Mouse (Mus musculus) lung, postnatal 0 days (tissue): ENCODE results near the gene Zbtb25. TPM values are rescaled to one million over a fixed set of nuclear protein-coding genes. Genes with fewer than 3 reads are reported as not detected.
A peak's percentile ranks its signal among the peaks of the same experiment; 100 is the strongest.

Experiments used
- ATAC-seq: fragments of 200-750 bp; cut with Nextera tagmentation; 2 replicates; pipeline ENCODE4 v1.8.0; 2017; ENCODE audit warnings: moderate library complexity
- DNase-seq: peaks from one replicate; pipeline ENCODE4 v3.0.0-alpha.2; 2016; ENCODE audit warnings: low spot score
- H3K27ac ChIP-seq: fragments of 300-500 bp; sonication (generic); 2 replicates; pipeline ENCODE4 v1.5.1; 2014; ENCODE audit warnings: antibody characterized with exemption, mild to moderate bottlenecking, low read length, mixed read lengths
- H3K27me3 ChIP-seq: fragments of 300-500 bp; sonication (generic); replicated peaks from 2 replicates; pipeline ENCODE4 v1.6.1; 2014; ENCODE audit warnings: low read length, mixed read lengths; ENCODE audit not compliant: insufficient read depth
- H3K36me3 ChIP-seq: fragments of 300-500 bp; sonication (generic); 2 replicates; pipeline ENCODE4 v1.6.1; 2014; ENCODE audit warnings: low read length, mixed read lengths; ENCODE audit not compliant: insufficient read depth
- H3K4me1 ChIP-seq: fragments of 300-500 bp; sonication (generic); 2 replicates; pipeline ENCODE4 v1.6.1; 2014; ENCODE audit warnings: antibody characterized with exemption, low read depth, low read length, mixed read lengths; ENCODE audit not compliant: insufficient read depth
- H3K4me2 ChIP-seq: fragments of 300-500 bp; sonication (generic); replicated peaks from 2 replicates; pipeline ENCODE4 v1.6.1; 2014; ENCODE audit warnings: low read depth, mild to moderate bottlenecking, low read length, moderate library complexity, mixed read lengths
- H3K4me3 ChIP-seq: fragments of 300-500 bp; sonication (generic); 2 replicates; pipeline ENCODE4 v1.5.1; 2014; ENCODE audit warnings: low read depth, low read length
- H3K9ac ChIP-seq: fragments of 300-500 bp; sonication (generic); replicated peaks from 2 replicates; pipeline ENCODE4 v1.6.1; 2014; ENCODE audit warnings: low read depth, mild to moderate bottlenecking
- H3K9me3 ChIP-seq: fragments of 300-500 bp; sonication (generic); 2 replicates; pipeline ENCODE4 v1.6.1; 2016; ENCODE audit warnings: low read length, mixed read lengths
- CTCF ChIP-seq: IDR thresholded peaks from 2 replicates; pipeline ENCODE4 v1.5.1; 2016; ENCODE audit warnings: antibody characterized with exemption, mild to moderate bottlenecking
- EP300 ChIP-seq: IDR thresholded peaks from 2 replicates; pipeline ENCODE4 v1.6.1; 2016; ENCODE audit warnings: antibody characterized with exemption, mild to moderate bottlenecking, control low read depth
- WGBS: fragments of 180-500 bp; shearing (Covaris S2); extraction: QIAGEN DNeasy Blood & Tissue Kit; methylation state at CpG from one replicate; pipeline ENCODE4 v1.1.7; 2014; 5-methylcytosine and 5-hydroxymethylcytosine counted together
- polyA plus RNA-seq: library from polyadenylated mRNA; unstranded; fragments of >200 nt; fragmentation: Nextera tagmentation; extraction: Ambion mirVana; gene quantifications from 2 replicates; pipeline ENCODE4 v1.2.1, GENCODE M21; 2015

Gene Zbtb25
- polyA plus RNA-seq, 1 experiment from 2014 or later = 7.5 TPM

GRCm38 (mm10) chr12:76324679-76325431, 44.5 kb downstream of the Zbtb25 start, which contains the start of gene Akap5:
Akap5 (plus strand) TSS chr12:76324891.
- no peaks in the 10 kb centered on the region; the same call in 1 of the 2 replicates for H3K36me3 ChIP-seq
- peak within 1 kb of the TSS; percentile 58 for H3K4me3 ChIP-seq
- H3K27me3 ChIP-seq = no peaks in the 10 kb centered on the region
- H3K9ac ChIP-seq = peak within 1 kb of the TSS; percentile 44
- no peaks in the 10 kb centered on the region for H3K9me3 ChIP-seq
- ATAC-seq = peak; percentile 90
- peaks cover 5% of the 10 kb centered on the region; the same call in 1 of the 2 replicates for H3K4me1 ChIP-seq
- TF ChIP-seq CTCF = no peak
- TF ChIP-seq EP300 = no peak
- peak within 1 kb of the TSS; percentile 97 for H3K4me2 ChIP-seq
- peak within 1 kb of the TSS; percentile 82 for H3K27ac ChIP-seq
- peak; percentile 56 for DNase-seq
- 2% methylated on average over 48 of the region's 53 CpGs for WGBS

- Histone ChIP-seq H3K9ac (no peak overlapping the region), H3K9me3 (no peaks in the 10 kb centered on the region), H3K36me3 (peaks cover 16% of the 10 kb centered on the region), H3K4me2 (no peak overlapping the region), H3K27me3 (no peaks in the 10 kb centered on the region), H3K4me1 (no peaks in the 10 kb centered on the region; the same call in 1 of the 2 replicates), H3K27ac (peak overlapping the region; percentile 81), H3K4me3 (no peak overlapping the region)
- ATAC-seq = peak; percentile 93
- WGBS = 7% methylated on average over 9 of the region's 9 CpGs
- peak; percentile 94 for DNase-seq
- TF ChIP-seq CTCF (no peak), EP300 (peak; percentile 100)
These were observed 50.9 kb downstream of the Zbtb25 start for GRCm38 (mm10) chr12:76318282-76319212.

- Histone ChIP-seq H3K4me3 (no peak overlapping the region), H3K27ac (peak overlapping the region; percentile 51), H3K4me2 (no peak overlapping the region), H3K4me1 (peaks cover 16% of the 10 kb centered on the region; the same call in 1 of the 2 replicates), H3K27me3 (no peaks in the 10 kb centered on the region), H3K36me3 (peaks cover 18% of the 10 kb centered on the region), H3K9me3 (no peaks in the 10 kb centered on the region), H3K9ac (no peak overlapping the region)
- WGBS = 64% methylated on average over 8 of the region's 8 CpGs
- DNase-seq (peak; percentile 69), ATAC-seq (peak; percentile 66)
- TF ChIP-seq CTCF (no peak), EP300 (peak; percentile 30; the same call in 1 of the 2 replicates)
These were observed 57.5 kb downstream of the Zbtb25 start for GRCm38 (mm10) chr12:76311951-76312350.

GRCm38 (mm10) chr12:76311227-76311626, 58.2 kb downstream of the Zbtb25 start:
- DNase-seq (peak; percentile 36), ATAC-seq (no peak)
- no peak for TF ChIP-seq CTCF
- TF ChIP-seq EP300 = no peak
- Histone ChIP-seq H3K27me3 (no peaks in the 10 kb centered on the region), H3K4me1 (peaks cover 16% of the 10 kb centered on the region; the same call in 1 of the 2 replicates), H3K36me3 (peaks cover 12% of the 10 kb centered on the region; the same call in 1 of the 2 replicates), H3K9me3 (no peaks in the 10 kb centered on the region), H3K27ac (peak overlapping the region; percentile 51), H3K4me3 (no peak overlapping the region), H3K9ac (no peak overlapping the region), H3K4me2 (no peak overlapping the region)
- WGBS = 69% methylated on average over 9 of the region's 9 CpGs

- no peak for ATAC-seq
- Histone ChIP-seq H3K4me2 (no peak overlapping the region), H3K4me1 (peaks cover 16% of the 10 kb centered on the region; the same call in 1 of the 2 replicates), H3K9ac (no peak overlapping the region), H3K9me3 (no peaks in the 10 kb centered on the region), H3K27me3 (no peaks in the 10 kb centered on the region), H3K27ac (peak overlapping the region; percentile 57), H3K4me3 (no peak overlapping the region), H3K36me3 (peaks cover 12% of the 10 kb centered on the region; the same call in 1 of the 2 replicates)
- TF ChIP-seq CTCF (no peak), EP300 (no peak)
- DNase-seq = no peak
- 52% methylated on average over 6 of the region's 6 CpGs for WGBS
These were observed 58.8 kb downstream of the Zbtb25 start for GRCm38 (mm10) chr12:76310633-76311032.
